Mouse (Mus musculus) layer of hippocampus, adult 18-20 months (tissue): ENCODE measurements around the gene Nudt3. TPM values are rescaled to one million over a fixed set of nuclear protein-coding genes. Genes with fewer than 3 reads are reported as not detected.
A peak's percentile ranks its signal among the peaks of the same experiment; 100 is the strongest.

ENCODE experiments used
- DNase-seq, 2 experiments: peaks; one replicate each; pipeline ENCODE4 v3.0.0; 2022; ENCODE audit warnings: low spot score in 2 of 2
- total RNA-seq, 2 experiments: library from RNA; stranded (reverse); gene quantifications; 2 replicates each; pipeline ENCODE4 v1.2.3; 2021

Gene Nudt3
- total RNA-seq, 2 experiments from 2014 or later, result 521 to 525 TPM

- no peak for DNase-seq
Measured at GRCm38 (mm10) chr17:27603036-27603435, 20.3 kb downstream of the Nudt3 start.

GRCm38 (mm10) chr17:27600869-27601268 is 22.4 kb downstream of the Nudt3 start:
- no peak for DNase-seq

GRCm38 (mm10) chr17:27600286-27600685 is 23.0 kb downstream of the Nudt3 start:
- no peak for DNase-seq

- no peak for DNase-seq
Measured at GRCm38 (mm10) chr17:27596376-27597190, 26.7 kb downstream of the Nudt3 start.

GRCm38 (mm10) chr17:27595659-27596375 is 27.5 kb downstream of the Nudt3 start:
- DNase-seq, result no peak

GRCm38 (mm10) chr17:27592565-27592910 is 30.8 kb downstream of the Nudt3 start:
- DNase-seq, result no peak

- DNase-seq, result no peak
Measured at GRCm38 (mm10) chr17:27591826-27592564, 31.3 kb downstream of the Nudt3 start.

GRCm38 (mm10) chr17:27588231-27588630 is 35.1 kb downstream of the Nudt3 start:
- no peak for DNase-seq

GRCm38 (mm10) chr17:27587252-27587651 is 36.0 kb downstream of the Nudt3 start:
- DNase-seq, result peak in 1 of 2 experiments; percentile 71

GRCm38 (mm10) chr17:27586661-27587060 is 36.6 kb downstream of the Nudt3 start:
- no peak for DNase-seq

- DNase-seq, result no peak
Measured at GRCm38 (mm10) chr17:27583185-27583894, 40.0 kb downstream of the Nudt3 start.

GRCm38 (mm10) chr17:27580392-27581068 is 42.8 kb downstream of the Nudt3 start:
- DNase-seq, result no peak

GRCm38 (mm10) chr17:27579816-27580215 is 43.5 kb downstream of the Nudt3 start:
- DNase-seq, result no peak

GRCm38 (mm10) chr17:27578487-27578886 is 44.8 kb downstream of the Nudt3 start:
- peak in 1 of 2 experiments; percentile 52 for DNase-seq

- DNase-seq, result no peak
Measured at GRCm38 (mm10) chr17:27577468-27577867, 45.8 kb downstream of the Nudt3 start.

GRCm38 (mm10) chr17:27576056-27576455 is 47.2 kb downstream of the Nudt3 start:
- no peak for DNase-seq

- no peak for DNase-seq
Measured at GRCm38 (mm10) chr17:27575116-27575776, 48.0 kb downstream of the Nudt3 start.

GRCm38 (mm10) chr17:27574470-27575115 is 48.7 kb downstream of the Nudt3 start:
- peak; percentile 40 to 62 for DNase-seq

- no peak for DNase-seq
Measured at GRCm38 (mm10) chr17:27573772-27574320, 49.4 kb downstream of the Nudt3 start.
